Comparison of ENCODE assay signal across 8 mouse cellular contexts in the genomic region with DNA sequence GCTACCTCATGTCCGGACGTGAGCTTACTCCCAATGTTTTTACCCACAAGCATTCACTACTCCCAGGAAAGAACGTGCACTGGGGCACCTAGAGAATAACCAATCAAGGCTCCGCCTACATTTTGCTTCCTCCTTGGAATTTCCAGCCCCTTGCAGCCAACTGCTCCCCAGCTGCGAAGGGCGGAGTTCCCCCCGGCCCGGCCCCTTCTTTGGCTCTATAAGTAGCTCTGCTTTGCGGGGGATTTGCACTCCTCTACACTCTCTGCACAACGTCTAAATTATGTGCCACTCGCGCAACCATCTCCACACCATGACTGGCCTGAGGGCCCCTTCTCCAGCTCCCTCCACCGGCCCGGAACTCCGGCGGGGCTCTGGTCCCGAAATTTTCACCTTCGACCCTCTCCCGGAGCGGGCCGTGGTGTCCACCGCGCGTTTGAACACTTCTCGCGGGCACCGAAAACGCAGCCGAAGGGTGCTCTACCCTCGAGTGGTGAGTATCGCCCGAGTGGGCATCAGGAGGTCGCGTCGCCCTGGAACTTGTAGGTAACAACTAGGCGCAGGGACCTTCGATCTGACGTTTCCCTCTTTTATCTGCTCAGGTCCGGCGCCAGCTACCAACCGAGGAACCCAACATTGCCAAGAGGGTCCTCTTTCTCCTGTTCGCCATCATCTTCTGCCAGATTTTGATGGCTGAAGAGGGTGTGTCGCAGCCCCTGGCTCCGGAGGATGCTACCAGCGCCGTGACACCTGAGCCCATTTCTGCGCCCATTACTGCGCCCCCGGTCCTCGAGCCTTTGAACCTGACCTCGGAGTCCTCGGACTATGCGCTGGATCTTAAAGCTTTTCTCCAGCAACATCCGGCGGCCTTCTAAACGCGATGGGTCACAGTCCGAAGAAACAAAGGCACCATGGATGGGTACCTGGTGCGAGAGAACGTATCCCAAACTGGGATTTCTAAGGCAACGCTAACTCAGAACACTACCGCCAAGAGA. TPM values are rescaled to one million over a fixed set of nuclear protein-coding genes. Genes with fewer than 3 reads are reported as not detected.
DNase-seq lines count a peak whose midpoint lies in the region; ATAC-seq and TF ChIP-seq lines count a peak whose summit lies in the region.

Gene Ier3 (plus strand): TSS at position 246 of the 992 bp plus-strand sequence.

- TF ChIP-seq RAD21 in MEL (IDR thresholded peaks at IDR 0.05; ENCODE audit: low read depth, low read length), result no peak

- H3K27me3 ChIP-seq in MEL (ENCODE audit: control insufficient read depth in 1 of 2, insufficient read depth in 2 of 2, low read length in 2 of 2), result no peaks in the 10 kb centered on the region
- peaks cover 5% of the 10 kb centered on the region; the same call in 1 of the 2 replicates for H3K27me3 ChIP-seq in forebrain, embryonic 16.5 days (replicated peaks; ENCODE audit: control insufficient read depth, insufficient read depth, low read length)

- H3K9ac ChIP-seq in MEL (ENCODE audit: control insufficient read depth, low read depth, low read length, poor library complexity, severe bottlenecking), result peak within 1 kb of the TSS; percentile 73
- H3K9ac ChIP-seq in forebrain, embryonic 16.5 days (replicated peaks; ENCODE audit: low read depth, low read length), result peak within 1 kb of the TSS; percentile 79

- H3K4me1 ChIP-seq in MEL (ENCODE audit: control insufficient read depth in 1 of 2, insufficient read depth in 2 of 2, low read length in 2 of 2), result peaks cover 2 to 20% of the 10 kb centered on the region in 2 experiments; a peak in 2 of 4 replicates
- peaks cover 27% of the 10 kb centered on the region for H3K4me1 ChIP-seq in forebrain, embryonic 16.5 days (replicated peaks; ENCODE audit: control insufficient read depth, insufficient read depth, low read length)

- peaks cover 3 to 13% of the 10 kb centered on the region in 2 experiments; a peak in 3 of 4 replicates for H3K36me3 ChIP-seq in MEL (ENCODE audit: control insufficient read depth in 1 of 2, insufficient read depth in 2 of 2, low read length in 2 of 2)
- H3K36me3 ChIP-seq in forebrain, embryonic 16.5 days (ENCODE audit: control insufficient read depth, insufficient read depth), result peaks cover 2% of the 10 kb centered on the region; the same call in 1 of the 2 replicates

- TF ChIP-seq CTCF in MEL (IDR thresholded peaks at IDR 0.05 in 2 of 3, conservative IDR thresholded peaks at IDR 0.05 in 1 of 3; ENCODE audit: control insufficient read depth in 1 of 3, insufficient read depth in 1 of 3, low read depth in 2 of 3, low read length in 3 of 3, poor library complexity in 1 of 3, severe bottlenecking in 1 of 3), result no peak
- no peak for TF ChIP-seq CTCF in left cerebral cortex, adult 2 months (IDR thresholded peaks at IDR 0.05)

- ATAC-seq in forebrain, embryonic 16.5 days, result peak; percentile 29

- peak within 1 kb of the TSS; percentile 57 to 90 for H3K4me3 ChIP-seq in MEL (ENCODE audit: control insufficient read depth in 1 of 2, insufficient read depth in 1 of 2, low read depth in 2 of 2, low read length in 2 of 2)
- H3K4me3 ChIP-seq in forebrain, embryonic 16.5 days (replicated peaks; ENCODE audit: low read length), result peak within 1 kb of the TSS; percentile 88
- peak within 1 kb of the TSS; percentile 87 for H3K4me3 ChIP-seq in left cerebral cortex, adult 2 months

- H3K4me2 ChIP-seq in forebrain, embryonic 16.5 days (ENCODE audit: low read length), result peak within 1 kb of the TSS; percentile 94

- peaks cover 11% of the 10 kb centered on the region for H3K79me2 ChIP-seq in MEL (ENCODE audit: control insufficient read depth, insufficient read depth, low read length, poor library complexity)

- no peaks in the 10 kb centered on the region for H3K9me3 ChIP-seq in MEL (replicated peaks; ENCODE audit: insufficient read depth, low read length)
- no peaks in the 10 kb centered on the region for H3K9me3 ChIP-seq in forebrain, embryonic 16.5 days (ENCODE audit: control insufficient read depth, low read length)

- TF ChIP-seq POLR2A in MEL (IDR thresholded peaks at IDR 0.05; ENCODE audit: control insufficient read depth in 1 of 2, insufficient read depth in 1 of 2, low read depth in 1 of 2, low read length in 2 of 2, poor library complexity in 1 of 2), result peak; percentile 94 to 100; a peak in 3 of 4 replicates

- intact Hi-C loops in heart, postnatal 36 days (cut with DNase I), result loop anchor here (2.0 kb wide), 1 partner anchor 83 kb away; no protein-coding TSS in a partner anchor
- intact Hi-C loops in left cerebral cortex, adult 2 months (cut with DNase I), result loop anchor here (1.0 to 2.0 kb wide), 2 partner anchors 45 to 82 kb away; no protein-coding TSS in a partner anchor

- under 1% methylated on average over 62 of the region's 62 CpGs for WGBS in forebrain, embryonic 16.5 days

- peak; percentile 90 for DNase-seq in MEL (ENCODE audit: low read depth, low spot score)
- DNase-seq in cerebellum, adult 11-12 months, result peak; percentile 63
- peak; percentile 87 to 90 for DNase-seq in heart, postnatal 36 days
- peak; percentile 68 to 70 for DNase-seq in left cerebral cortex, adult 2 months (ENCODE audit: extremely low spot score in 1 of 2, low spot score in 2 of 2)
- DNase-seq in lung, postnatal 4 days, result peak; percentile 94 to 95
- peak; percentile 74 for DNase-seq in retina, embryonic 14.5 days (ENCODE audit: low spot score)
- peak; percentile 88 for DNase-seq in urinary bladder, postnatal 25 days (ENCODE audit: low spot score)

- H3K27ac ChIP-seq in MEL (ENCODE audit: control insufficient read depth, low read depth, low read length), result peak within 1 kb of the TSS; percentile 82
- no peak within 1 kb of the TSS for H3K27ac ChIP-seq in forebrain, embryonic 16.5 days (ENCODE audit: low read length)
- H3K27ac ChIP-seq in left cerebral cortex, adult 2 months, result peak within 1 kb of the TSS; percentile 63

- TF ChIP-seq EP300 in MEL (IDR thresholded peaks at IDR 0.05; ENCODE audit: low read depth in 1 of 2, low read length in 2 of 2), result peak in 1 of 2 experiments; percentile 28; a peak in 1 of 4 replicates

TF ChIP-seq in MEL, 35 proteins besides CTCF, POLR2A, EP300 and RAD21:
- peak; percentile 60 for TF ChIP-seq TCF12 (IDR thresholded peaks at IDR 0.05; ENCODE audit: low read depth, low read length)
- no peak for TF ChIP-seq TAL1 (IDR thresholded peaks at IDR 0.05; ENCODE audit: low read length)
- peak; percentile 67 for TF ChIP-seq HCFC1 (IDR thresholded peaks at IDR 0.05; ENCODE audit: low read depth, low read length)
- no peak for TF ChIP-seq MYC (IDR thresholded peaks at IDR 0.05; ENCODE audit: low read depth, low read length)
- TF ChIP-seq MXI1 (IDR thresholded peaks at IDR 0.05; ENCODE audit: low read depth, low read length), result peak; percentile 58
- peak; percentile 60 for TF ChIP-seq ELF1 (IDR thresholded peaks at IDR 0.05; ENCODE audit: low read depth, low read length)
- 0 out of 2 replicates have a peak, but pooled peaks have one; percentile 21 for TF ChIP-seq MEF2A (IDR thresholded peaks at IDR 0.05; ENCODE audit: extremely low read depth, insufficient replicate concordance, low read depth, low read length, poor library complexity, severe bottlenecking)
- TF ChIP-seq NELFE (IDR thresholded peaks at IDR 0.05; ENCODE audit: low read depth, low read length), result peak; percentile 100
- peak; percentile 94 for TF ChIP-seq POLR2AphosphoS2 (IDR thresholded peaks at IDR 0.05; ENCODE audit: low read length)
- TF ChIP-seq GATA1 (IDR thresholded peaks at IDR 0.05; ENCODE audit: low read depth, low read length), result 0 out of 2 replicates have a peak, but pooled peaks have one; percentile 8
- no peak; the same call in 1 of the 2 replicates for TF ChIP-seq KAT2A (conservative IDR thresholded peaks at IDR 0.05; ENCODE audit: low read depth, low read length)
- no peak for TF ChIP-seq ZKSCAN1 (IDR thresholded peaks at IDR 0.05; ENCODE audit: low read depth, low read length)
- TF ChIP-seq ZMIZ1 (IDR thresholded peaks at IDR 0.05; ENCODE audit: low read depth, low read length), result peak; percentile 100
- TF ChIP-seq POLR2AphosphoS5 (IDR thresholded peaks at IDR 0.05; ENCODE audit: borderline replicate concordance, low read depth, low read length), result peak; percentile 55; the same call in 1 of the 2 replicates
- 0 out of 2 replicates have a peak, but pooled peaks have one; percentile 6 for TF ChIP-seq NRF1 (IDR thresholded peaks at IDR 0.05; ENCODE audit: insufficient read depth, low read depth, low read length, poor library complexity, severe bottlenecking)
- no peak for TF ChIP-seq USF1 (IDR thresholded peaks at IDR 0.05; ENCODE audit: low read depth, low read length)
- peak; percentile 63; the same call in 1 of the 2 replicates for TF ChIP-seq SIN3A (IDR thresholded peaks at IDR 0.05; ENCODE audit: low read length)
- TF ChIP-seq RCOR1 (IDR thresholded peaks at IDR 0.05; ENCODE audit: low read depth, low read length), result 0 out of 2 replicates have a peak, but pooled peaks have one; percentile 27
- TF ChIP-seq ETS1 (IDR thresholded peaks at IDR 0.05; ENCODE audit: low read depth, low read length), result peak; percentile 71; the same call in 1 of the 2 replicates
- TF ChIP-seq CHD2 (IDR thresholded peaks at IDR 0.05; ENCODE audit: low read length), result no peak
- TF ChIP-seq MAZ (IDR thresholded peaks at IDR 0.05; ENCODE audit: low read depth, low read length), result peak; percentile 77
- TF ChIP-seq TBP (IDR thresholded peaks at IDR 0.05; ENCODE audit: low read depth, low read length), result peak; percentile 99

RNA-seq across cellular contexts. Expression of gene Ier3, which starts in this region (rescaled TPM):
- 5.5 and 8.4 TPM in 2 replicates for total RNA-seq in MEL (2012; rRNA removed)
- 10 to 100 TPM in 1 of 2 experiments, not detected in 1; 12.2 TPM for polyA plus RNA-seq in MEL (2012; ENCODE audit: insufficient read depth in 1 of 2, insufficient read length in 2 of 2, low read depth in 1 of 2, low replicate concordance in 2 of 2, missing spikeins in 1 of 2)
- 6.4 and 9.9 TPM in 2 replicates for polyA plus RNA-seq in forebrain, embryonic 16.5 days (2015; fragmentation: Nextera tagmentation; extraction: Ambion mirVana)
- 10 to 100 TPM; 26.8 to 43.0 TPM for total RNA-seq in heart, postnatal 36 days (2021)
- 10 to 100 TPM; 14.7 to 17.5 TPM for total RNA-seq in left cerebral cortex, adult 2 months (2021)
